Mouse (Mus musculus): ENCODE data around the gene Pgm2l1.

- no peak for TF ChIP-seq MAFK (IDR thresholded peaks at IDR 0.05; ENCODE audit: insufficient read depth, low read depth, low read length)
- peak; percentile 75; the same call in 1 of the 2 replicates for TF ChIP-seq ZC3H11A (IDR thresholded peaks at IDR 0.05; ENCODE audit: borderline replicate concordance, low read depth, low read length)
- TF ChIP-seq CHD2 (IDR thresholded peaks at IDR 0.05; ENCODE audit: low read depth, low read length), result no peak
- no peak for TF ChIP-seq HCFC1 (IDR thresholded peaks at IDR 0.05; ENCODE audit: borderline replicate concordance, insufficient read depth, low read length)
Observed at GRCm38 (mm10) chr7:100279803-100280202, 52.6 kb downstream of the Pgm2l1 start.
